Mouse (Mus musculus) ovary, adult 18-20 months (tissue): ENCODE data around the gene Bcl11b.

ENCODE experiments used
- DNase-seq: peaks from one replicate; pipeline ENCODE4 v3.0.0; 2022; ENCODE audit warnings: low spot score, mixed read lengths

Bcl11b gene

GRCm38 (mm10) chr12:107971081-107971780, 32.2 kb downstream of the Bcl11b start:
- DNase-seq = no peak

- DNase-seq = no peak
Observed at GRCm38 (mm10) chr12:107970637-107971036, 32.8 kb downstream of the Bcl11b start.

GRCm38 (mm10) chr12:107969841-107970371, 33.5 kb downstream of the Bcl11b start:
- no peak for DNase-seq

GRCm38 (mm10) chr12:107969126-107969525, 34.3 kb downstream of the Bcl11b start:
- no peak for DNase-seq

- no peak for DNase-seq
Observed at GRCm38 (mm10) chr12:107968331-107968730, 35.1 kb downstream of the Bcl11b start.

GRCm38 (mm10) chr12:107967026-107967425, 36.4 kb downstream of the Bcl11b start:
- no peak for DNase-seq

GRCm38 (mm10) chr12:107965103-107965502, 38.3 kb downstream of the Bcl11b start:
- no peak for DNase-seq

GRCm38 (mm10) chr12:107964396-107965085, 38.9 kb downstream of the Bcl11b start:
- no peak for DNase-seq

GRCm38 (mm10) chr12:107962852-107963251, 40.5 kb downstream of the Bcl11b start:
- DNase-seq = no peak

- DNase-seq = no peak
Observed at GRCm38 (mm10) chr12:107961843-107962242, 41.6 kb downstream of the Bcl11b start.

GRCm38 (mm10) chr12:107960789-107961491, 42.5 kb downstream of the Bcl11b start:
- peak; percentile 29 for DNase-seq

GRCm38 (mm10) chr12:107960365-107960764, 43.0 kb downstream of the Bcl11b start:
- DNase-seq = no peak

GRCm38 (mm10) chr12:107959872-107960271, 43.5 kb downstream of the Bcl11b start:
- no peak for DNase-seq

- DNase-seq = no peak
Observed at GRCm38 (mm10) chr12:107953044-107953684, 50.2 kb downstream of the Bcl11b start.

- DNase-seq = no peak
Observed at GRCm38 (mm10) chr12:107952318-107952724, 51.1 kb downstream of the Bcl11b start.

- DNase-seq = no peak
Observed at GRCm38 (mm10) chr12:107950667-107951179, 52.7 kb downstream of the Bcl11b start.

- DNase-seq = no peak
Observed at GRCm38 (mm10) chr12:107949416-107949815, 54.0 kb downstream of the Bcl11b start.

GRCm38 (mm10) chr12:107942100-107942499, 61.3 kb downstream of the Bcl11b start:
- no peak for DNase-seq

GRCm38 (mm10) chr12:107940774-107941173, 62.6 kb downstream of the Bcl11b start:
- no peak for DNase-seq

GRCm38 (mm10) chr12:107939177-107939576, 64.2 kb downstream of the Bcl11b start:
- DNase-seq = no peak

GRCm38 (mm10) chr12:107936972-107937371, 66.4 kb downstream of the Bcl11b start:
- DNase-seq = no peak

GRCm38 (mm10) chr12:107936406-107936805, 67.0 kb downstream of the Bcl11b start:
- no peak for DNase-seq
